In the genomic region with DNA sequence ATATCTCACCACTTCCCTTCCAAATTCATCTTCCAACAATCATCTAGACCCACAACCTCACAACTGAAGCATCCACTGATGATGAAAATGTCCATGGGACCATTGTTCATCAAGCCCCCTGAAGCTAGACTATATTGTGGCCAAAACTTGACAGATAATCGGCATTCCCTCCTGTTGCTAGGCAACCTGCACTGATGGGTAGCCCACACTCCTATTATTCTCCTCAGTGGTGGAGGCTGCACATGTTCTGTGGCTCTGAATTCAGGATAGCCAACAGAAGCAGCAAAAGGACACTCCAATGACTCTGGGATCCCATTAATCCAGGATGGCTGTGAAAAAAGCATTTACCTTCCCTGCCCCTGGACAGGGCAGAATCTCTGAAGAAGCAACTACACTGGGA, we compare ENCODE assay signal across 28 mouse cellular contexts. TPM values are rescaled to one million over a fixed set of nuclear protein-coding genes. Genes with fewer than 3 reads are reported as not detected.
DNase-seq lines count a peak whose midpoint lies in the region; ATAC-seq lines count a peak whose summit lies in the region.
"Had no signal": no experiment of that assay in that cellular context is flagged by ENCODE, and none has a peak within 500 bp of the region (broad histone marks: within the 10 kb centered on the region; RNA-seq: fewer than 3 reads in every experiment).

No protein-coding gene starts in this region.

- H3K4me3 ChIP-seq in megakaryocyte, embryonic 14.5 days (replicated peaks), result peak overlapping the region; percentile 16
- H3K4me3 ChIP-seq in midbrain, embryonic 14.5 days (replicated peaks; ENCODE audit: low read depth, low read length), result no peak overlapping the region
- H3K4me3 ChIP-seq in heart, embryonic 12.5 days, result no peak overlapping the region
- H3K4me3 ChIP-seq: erythroblast, embryonic 14.5 days; forebrain, embryonic 12.5 days; limb, embryonic 13.5 days; lung, embryonic 15.5 days had no signal

- ATAC-seq in megakaryocyte, adult 5-6 weeks (ENCODE audit: poor library complexity, severe bottlenecking), result no peak
- ATAC-seq in midbrain, embryonic 14.5 days (ENCODE audit: low FRiP score, low TSS enrichment), result no peak
- no peak for ATAC-seq in heart, embryonic 12.5 days (ENCODE audit: insufficient number of reproducible peaks, low FRiP score)
- ATAC-seq: CD4-positive, CD25-positive, alpha-beta regulatory T cell, adult 4 months; inflammation-experienced regulatory T-cells, adult 6 months had no signal

- no peaks in the 10 kb centered on the region for H3K9me3 ChIP-seq in megakaryocyte, embryonic 14.5 days
- H3K9me3 ChIP-seq in midbrain, embryonic 14.5 days (ENCODE audit: control insufficient read depth, low read length), result no peaks in the 10 kb centered on the region
- H3K9me3 ChIP-seq in heart, embryonic 12.5 days (replicated peaks), result no peaks in the 10 kb centered on the region
- H3K9me3 ChIP-seq: forebrain, embryonic 12.5 days; limb, embryonic 13.5 days; lung, embryonic 15.5 days had no signal

- WGBS in midbrain, embryonic 14.5 days, result 9% methylated on average over 1 of the region's 1 CpGs
- WGBS in heart, embryonic 12.5 days, result 69% methylated on average over 1 of the region's 1 CpGs

- no peak overlapping the region for H3K27ac ChIP-seq in midbrain, embryonic 14.5 days (replicated peaks; ENCODE audit: low read depth, low read length)
- H3K27ac ChIP-seq in heart, embryonic 12.5 days (ENCODE audit: poor library complexity, severe bottlenecking), result no peak overlapping the region
- H3K27ac ChIP-seq: forebrain, embryonic 12.5 days; limb, embryonic 13.5 days; lung, embryonic 15.5 days had no signal

- peaks cover 17% of the 10 kb centered on the region; the same call in 1 of the 2 replicates for H3K4me1 ChIP-seq in megakaryocyte, embryonic 14.5 days
- H3K4me1 ChIP-seq in midbrain, embryonic 14.5 days (ENCODE audit: control insufficient read depth, insufficient read depth, low read length), result peaks cover 6% of the 10 kb centered on the region
- no peaks in the 10 kb centered on the region for H3K4me1 ChIP-seq in heart, embryonic 12.5 days (replicated peaks)
- H3K4me1 ChIP-seq: lung, embryonic 15.5 days had no signal

- peak; percentile 32 for DNase-seq in embryo, embryonic 10 days (ENCODE audit: low spot score)
- peak; percentile 12 for DNase-seq in embryo, embryonic 9.5 days (ENCODE audit: extremely low spot score)
- peak; percentile 47 for DNase-seq in midbrain, embryonic 14.5 days
- DNase-seq in Muller cell, postnatal 12 days (ENCODE audit: inconsistent ontology term), result no peak
- DNase-seq: adrenal gland, postnatal 25 days; cerebellum, adult 2 months; cerebellum, postnatal 25 days; gastrocnemius, postnatal 25 days; heart, adult 18-20 months; heart, postnatal 4 days; kidney, adult 11 months; kidney, postnatal 14 days; layer of hippocampus, adult 9-11 months; right cerebral cortex, adult 18-20 months; thymus, adult 2 months; thymus, postnatal 36 days had no signal

- H3K4me2 ChIP-seq in midbrain, embryonic 14.5 days (ENCODE audit: low read length), result no peak overlapping the region
- H3K4me2 ChIP-seq in heart, embryonic 12.5 days, result no peak overlapping the region
- H3K4me2 ChIP-seq: forebrain, embryonic 12.5 days; heart, embryonic 11.5 days; limb, embryonic 13.5 days; liver, embryonic 11.5 days; lung, embryonic 15.5 days had no signal

- no peak overlapping the region for H3K9ac ChIP-seq in midbrain, embryonic 14.5 days (replicated peaks; ENCODE audit: low read length)
- H3K9ac ChIP-seq in heart, embryonic 12.5 days, result no peak overlapping the region
- H3K9ac ChIP-seq: forebrain, embryonic 12.5 days; limb, embryonic 13.5 days; lung, embryonic 15.5 days had no signal

- H3K36me3 ChIP-seq in megakaryocyte, embryonic 14.5 days (replicated peaks; ENCODE audit: low read length), result no peaks in the 10 kb centered on the region
- no peaks in the 10 kb centered on the region for H3K36me3 ChIP-seq in midbrain, embryonic 14.5 days (ENCODE audit: control insufficient read depth, insufficient read depth, low read length)
- no peaks in the 10 kb centered on the region for H3K36me3 ChIP-seq in heart, embryonic 12.5 days
- H3K36me3 ChIP-seq: forebrain, embryonic 12.5 days; limb, embryonic 13.5 days; lung, embryonic 15.5 days had no signal

- H3K27me3 ChIP-seq in megakaryocyte, embryonic 14.5 days (replicated peaks), result no peaks in the 10 kb centered on the region
- H3K27me3 ChIP-seq in midbrain, embryonic 14.5 days (ENCODE audit: control insufficient read depth, insufficient read depth, low read length), result no peaks in the 10 kb centered on the region
- no peaks in the 10 kb centered on the region for H3K27me3 ChIP-seq in heart, embryonic 12.5 days (replicated peaks)
- H3K27me3 ChIP-seq: forebrain, embryonic 12.5 days; limb, embryonic 13.5 days; lung, embryonic 15.5 days had no signal

RNA-seq across cellular contexts. Expression of a gene that starts 40.8 kb away (rescaled TPM):
- 1.1 and 2.0 TPM in 2 replicates for polyA plus RNA-seq in megakaryocyte, embryonic 14.5 days (2012; ENCODE audit: insufficient read depth, low replicate concordance)
- 0.14 TPM in 1 of 2 replicates, not detected in the other for total RNA-seq in megakaryocyte, adult 5-6 weeks (2015)
- 0.15 and 0.37 TPM in 2 replicates for total RNA-seq in megakaryocyte, adult 5-6 weeks (2017)
- 72.4 and 73.2 TPM in 2 replicates for polyA plus RNA-seq in midbrain, embryonic 14.5 days (2014; fragmentation: Nextera tagmentation; extraction: Ambion mirVana)
- 4.6 TPM in 2 replicates for polyA plus RNA-seq in heart, embryonic 12.5 days (2016; fragmentation: Nextera tagmentation; extraction: Ambion mirVana)
- total RNA-seq: megakaryocyte progenitor cell, adult 5-6 weeks had no signal

Comparison
In these comparisons a context has a peak if more than half of its experiments do, and no peak if none do; other contexts are left out.
1. RNA of a gene that starts 40.8 kb away (polyA plus RNA-seq): 72.4 to 73.2 TPM in midbrain, embryonic 14.5 days; 4.6 TPM in heart, embryonic 12.5 days and 1.1 to 2.0 TPM in megakaryocyte, embryonic 14.5 days; every median in the first group is over 10 times any median in the second.